Mouse (Mus musculus) bone marrow macrophage, adult 2 months (primary cell): ENCODE measurements around the gene Kcnmb2.

Source experiments
- CTCF ChIP-seq: IDR thresholded peaks from 2 replicates; pipeline ENCODE4 v1.5.1; 2012; ENCODE audit warnings: low read depth, mild to moderate bottlenecking, low read length, moderate library complexity
- POLR2A ChIP-seq: IDR thresholded peaks from 2 replicates; pipeline ENCODE4 v1.6.1; 2012; ENCODE audit warnings: mild to moderate bottlenecking, low read depth, low read length, borderline replicate concordance

- TF ChIP-seq CTCF: no peak
- no peak for TF ChIP-seq POLR2A
Measured at GRCm38 (mm10) chr3:32185855-32186522, 283.7 kb downstream of the Kcnmb2 start.
